Mouse (Mus musculus): ENCODE results near the gene 1700021F07Rik. TPM values are rescaled to one million over a fixed set of nuclear protein-coding genes. Genes with fewer than 3 reads are reported as not detected.

Gene 1700021F07Rik
- polyA plus RNA-seq, 1 experiment from 2014 or later = not detected

GRCm38 (mm10) chr2:173550681-173551080, 28.3 kb downstream of the 1700021F07Rik start:
- Histone ChIP-seq H3K9me3 (replicated peaks; ENCODE audit: control insufficient read depth, low read length) (no peaks in the 10 kb centered on the region), H3K9ac (ENCODE audit: low read length) (no peak overlapping the region), H3K4me1 (ENCODE audit: control insufficient read depth, insufficient read depth, low read length) (peaks cover 4% of the 10 kb centered on the region; the same call in 1 of the 2 replicates), H3K4me2 (ENCODE audit: low read depth, low read length) (no peak overlapping the region), H3K4me3 (replicated peaks; ENCODE audit: low read length) (no peak overlapping the region), H3K27ac (ENCODE audit: low read length) (no peak overlapping the region), H3K36me3 (ENCODE audit: control insufficient read depth, insufficient read depth, low read length) (no peaks in the 10 kb centered on the region), H3K27me3 (ENCODE audit: control insufficient read depth, insufficient read depth, low read length) (no peaks in the 10 kb centered on the region)
- ATAC-seq (ENCODE audit: insufficient read depth, low FRiP score) = no peak
- 56% methylated on average over 6 of the region's 6 CpGs for WGBS

GRCm38 (mm10) chr2:173553863-173554262, 31.5 kb downstream of the 1700021F07Rik start:
- 51% methylated on average over 9 of the region's 9 CpGs for WGBS
- ATAC-seq (ENCODE audit: insufficient read depth, low FRiP score) = peak; percentile 45; the same call in 1 of the 2 replicates
- H3K27ac ChIP-seq (ENCODE audit: low read length) = no peak overlapping the region

GRCm38 (mm10) chr2:173558754-173559396, 36.5 kb downstream of the 1700021F07Rik start:
- Histone ChIP-seq H3K4me2 (ENCODE audit: low read depth, low read length) (no peak overlapping the region), H3K27me3 (ENCODE audit: control insufficient read depth, insufficient read depth, low read length) (no peaks in the 10 kb centered on the region), H3K9ac (ENCODE audit: low read length) (no peak overlapping the region), H3K9me3 (replicated peaks; ENCODE audit: control insufficient read depth, low read length) (no peaks in the 10 kb centered on the region), H3K4me3 (replicated peaks; ENCODE audit: low read length) (no peak overlapping the region), H3K36me3 (ENCODE audit: control insufficient read depth, insufficient read depth, low read length) (no peaks in the 10 kb centered on the region), H3K4me1 (ENCODE audit: control insufficient read depth, insufficient read depth, low read length) (0 out of 2 replicates have a peak, but pooled peaks cover 5% of the 10 kb centered on the region), H3K27ac (ENCODE audit: low read length) (peak overlapping the region; percentile 81)
- peak; percentile 71; the same call in 1 of the 2 replicates for ATAC-seq (ENCODE audit: insufficient read depth, low FRiP score)
- 28% methylated on average over 12 of the region's 12 CpGs for WGBS

More at GRCm38 (mm10) chr2:173553863-173554262, 31.5 kb downstream of the 1700021F07Rik start:
- 0 out of 2 replicates have a peak, but pooled peaks cover 4% of the 10 kb centered on the region for H3K4me1 ChIP-seq (ENCODE audit: control insufficient read depth, insufficient read depth, low read length)
- H3K4me3 ChIP-seq (replicated peaks; ENCODE audit: low read length) = no peak overlapping the region
- no peaks in the 10 kb centered on the region for H3K27me3 ChIP-seq (ENCODE audit: control insufficient read depth, insufficient read depth, low read length)
- H3K4me2 ChIP-seq (ENCODE audit: low read depth, low read length) = no peak overlapping the region
- no peaks in the 10 kb centered on the region for H3K36me3 ChIP-seq (ENCODE audit: control insufficient read depth, insufficient read depth, low read length)
- H3K9me3 ChIP-seq (replicated peaks; ENCODE audit: control insufficient read depth, low read length) = no peaks in the 10 kb centered on the region
- no peak overlapping the region for H3K9ac ChIP-seq (ENCODE audit: low read length)

- Histone ChIP-seq H3K4me2 (ENCODE audit: low read depth, low read length) (no peak overlapping the region), H3K36me3 (ENCODE audit: control insufficient read depth, insufficient read depth, low read length) (no peaks in the 10 kb centered on the region), H3K4me3 (replicated peaks; ENCODE audit: low read length) (no peak overlapping the region), H3K4me1 (ENCODE audit: control insufficient read depth, insufficient read depth, low read length) (peaks cover 11% of the 10 kb centered on the region; the same call in 1 of the 2 replicates), H3K9ac (ENCODE audit: low read length) (no peak overlapping the region), H3K27me3 (ENCODE audit: control insufficient read depth, insufficient read depth, low read length) (no peaks in the 10 kb centered on the region), H3K27ac (ENCODE audit: low read length) (no peak overlapping the region), H3K9me3 (replicated peaks; ENCODE audit: control insufficient read depth, low read length) (no peaks in the 10 kb centered on the region)
- ATAC-seq (ENCODE audit: insufficient read depth, low FRiP score) = peak; percentile 3; the same call in 1 of the 2 replicates
- WGBS = 36% methylated on average over 5 of the region's 5 CpGs
Observed at GRCm38 (mm10) chr2:173561851-173562442, 39.6 kb downstream of the 1700021F07Rik start.

GRCm38 (mm10) chr2:173563336-173563735, 41.0 kb downstream of the 1700021F07Rik start:
- no peak for ATAC-seq (ENCODE audit: insufficient read depth, low FRiP score)
- H3K27me3 ChIP-seq (ENCODE audit: control insufficient read depth, insufficient read depth, low read length) = no peaks in the 10 kb centered on the region
- H3K27ac ChIP-seq (ENCODE audit: low read length) = peak overlapping the region; percentile 48
- no peak overlapping the region for H3K9ac ChIP-seq (ENCODE audit: low read length)
- H3K4me1 ChIP-seq (ENCODE audit: control insufficient read depth, insufficient read depth, low read length) = peaks cover 11% of the 10 kb centered on the region; the same call in 1 of the 2 replicates
- H3K36me3 ChIP-seq (ENCODE audit: control insufficient read depth, insufficient read depth, low read length) = no peaks in the 10 kb centered on the region
- H3K4me3 ChIP-seq (replicated peaks; ENCODE audit: low read length) = no peak overlapping the region
- H3K9me3 ChIP-seq (replicated peaks; ENCODE audit: control insufficient read depth, low read length) = no peaks in the 10 kb centered on the region
- H3K4me2 ChIP-seq (ENCODE audit: low read depth, low read length) = no peak overlapping the region
- 59% methylated on average over 7 of the region's 7 CpGs for WGBS

- Histone ChIP-seq H3K9ac (ENCODE audit: low read length) (no peak overlapping the region), H3K4me1 (ENCODE audit: control insufficient read depth, insufficient read depth, low read length) (peaks cover 6% of the 10 kb centered on the region; the same call in 1 of the 2 replicates), H3K27ac (ENCODE audit: low read length) (peak overlapping the region; percentile 49), H3K4me3 (replicated peaks; ENCODE audit: low read length) (no peak overlapping the region), H3K36me3 (ENCODE audit: control insufficient read depth, insufficient read depth, low read length) (no peaks in the 10 kb centered on the region), H3K27me3 (ENCODE audit: control insufficient read depth, insufficient read depth, low read length) (no peaks in the 10 kb centered on the region), H3K9me3 (replicated peaks; ENCODE audit: control insufficient read depth, low read length) (no peaks in the 10 kb centered on the region), H3K4me2 (ENCODE audit: low read depth, low read length) (no peak overlapping the region)
- WGBS = 34% methylated on average over 9 of the region's 9 CpGs
- ATAC-seq (ENCODE audit: insufficient read depth, low FRiP score) = peak; percentile 35; the same call in 1 of the 2 replicates
Observed at GRCm38 (mm10) chr2:173564179-173564578, 41.8 kb downstream of the 1700021F07Rik start.

Other genes with a start within 250 kb of the 1700021F07Rik start
- 7.2 and 7.4 TPM in 2 replicates for gene Pmepa1, start 246.1 kb upstream of the 1700021F07Rik start, polyA plus RNA-seq (2015; fragmentation: Nextera tagmentation; extraction: Ambion mirVana)
- not detected in 2 replicates for gene Ankrd60, start 55.8 kb downstream of the 1700021F07Rik start, polyA plus RNA-seq (2015; fragmentation: Nextera tagmentation; extraction: Ambion mirVana)
- 29.3 and 38.9 TPM in 2 replicates for gene Rab22a, start 137.2 kb downstream of the 1700021F07Rik start, polyA plus RNA-seq (2015; fragmentation: Nextera tagmentation; extraction: Ambion mirVana)
- gene 1700010B08Rik, start 196.8 kb downstream of the 1700021F07Rik start, polyA plus RNA-seq (2015; fragmentation: Nextera tagmentation; extraction: Ambion mirVana) = not detected in 2 replicates
- gene Vapb, start 214.9 kb downstream of the 1700021F07Rik start, polyA plus RNA-seq (2015; fragmentation: Nextera tagmentation; extraction: Ambion mirVana) = 19.7 and 20.7 TPM in 2 replicates

Data from stomach, embryonic 16.5 days (tissue).